Mouse (Mus musculus) gastrocnemius, postnatal 25 days (tissue): ENCODE data around the gene Zfp36l1. TPM values are rescaled to one million over a fixed set of nuclear protein-coding genes. Genes with fewer than 3 reads are reported as not detected.
A peak's percentile ranks its signal among the peaks of the same experiment; 100 is the strongest.

Source experiments
- DNase-seq: peaks from one replicate; pipeline ENCODE4 v3.0.0; 2022
- total RNA-seq, 2 experiments: library from RNA; stranded (reverse); gene quantifications; 1 replicate in 1 of 2; 2 replicates in 1 of 2; pipeline ENCODE4 v1.2.3; 2021

Gene Zfp36l1
- total RNA-seq, 2 experiments from 2014 or later: 23.0 to 27.2 TPM

GRCm38 (mm10) chr12:80109753-80110545 is 2.9 kb downstream of the Zfp36l1 start:
- DNase-seq: peak; percentile 48

GRCm38 (mm10) chr12:80108896-80109668 is 3.7 kb downstream of the Zfp36l1 start:
- peak; percentile 75 for DNase-seq

GRCm38 (mm10) chr12:80106896-80107667 is 5.7 kb downstream of the Zfp36l1 start:
- DNase-seq: no peak

- DNase-seq: no peak
Observed at GRCm38 (mm10) chr12:80106138-80106895, 6.5 kb downstream of the Zfp36l1 start.

- no peak for DNase-seq
Observed at GRCm38 (mm10) chr12:80103521-80103973, 9.3 kb downstream of the Zfp36l1 start.

GRCm38 (mm10) chr12:80103089-80103488 is 9.7 kb downstream of the Zfp36l1 start:
- no peak for DNase-seq

- DNase-seq: no peak
Observed at GRCm38 (mm10) chr12:80098825-80099224, 14.0 kb downstream of the Zfp36l1 start.

GRCm38 (mm10) chr12:80096734-80097133 is 16.1 kb downstream of the Zfp36l1 start:
- no peak for DNase-seq

GRCm38 (mm10) chr12:80092787-80093186 is 20.0 kb downstream of the Zfp36l1 start:
- DNase-seq: no peak

GRCm38 (mm10) chr12:80091080-80091479 is 21.7 kb downstream of the Zfp36l1 start:
- DNase-seq: no peak

GRCm38 (mm10) chr12:80090529-80090928 is 22.3 kb downstream of the Zfp36l1 start:
- no peak for DNase-seq

- no peak for DNase-seq
Observed at GRCm38 (mm10) chr12:80088143-80088542, 24.7 kb downstream of the Zfp36l1 start.

GRCm38 (mm10) chr12:80084446-80085112 is 28.2 kb downstream of the Zfp36l1 start:
- DNase-seq: no peak

- DNase-seq: peak; percentile 77
Observed at GRCm38 (mm10) chr12:80083937-80084336, 28.9 kb downstream of the Zfp36l1 start.

GRCm38 (mm10) chr12:80083133-80083821 is 29.5 kb downstream of the Zfp36l1 start:
- no peak for DNase-seq

GRCm38 (mm10) chr12:80082730-80083129 is 30.1 kb downstream of the Zfp36l1 start:
- DNase-seq: no peak

- no peak for DNase-seq
Observed at GRCm38 (mm10) chr12:80081440-80081839, 31.4 kb downstream of the Zfp36l1 start.

- DNase-seq: no peak
Observed at GRCm38 (mm10) chr12:80079937-80080336, 32.9 kb downstream of the Zfp36l1 start.

- DNase-seq: no peak
Observed at GRCm38 (mm10) chr12:80074331-80074730, 38.5 kb downstream of the Zfp36l1 start.

GRCm38 (mm10) chr12:80070534-80071287 is 42.1 kb downstream of the Zfp36l1 start:
- DNase-seq: no peak
